Mouse (Mus musculus) forebrain, embryonic 16.5 days (tissue): ENCODE measurements at regions not wholly inside any gene's neighbourhood (a gene's known extent, or its start where the extent isn't known, plus 50 kb on each side); places are given as distances from the start of the nearest gene placed in this dataset.

Experiments
- ATAC-seq: fragments of 200-750 bp; cut with Nextera tagmentation; 2 replicates; pipeline ENCODE4 v1.8.0; 2017; ENCODE audit warnings: mild to moderate bottlenecking, moderate library complexity
- H3K27ac ChIP-seq: fragments of 300-500 bp; sonication (generic); 2 replicates; pipeline ENCODE4 v1.5.1; 2014; ENCODE audit warnings: low read length, control low read depth
- H3K27me3 ChIP-seq: fragments of 300-500 bp; sonication (generic); replicated peaks from 2 replicates; pipeline ENCODE4 v1.6.1; 2014; ENCODE audit warnings: low read length; ENCODE audit not compliant: control insufficient read depth, insufficient read depth
- H3K36me3 ChIP-seq: fragments of 300-500 bp; sonication (generic); 2 replicates; pipeline ENCODE4 v1.6.1; 2014; ENCODE audit not compliant: control insufficient read depth, insufficient read depth
- H3K4me1 ChIP-seq: fragments of 300-500 bp; sonication (generic); replicated peaks from 2 replicates; pipeline ENCODE4 v1.6.1; 2014; ENCODE audit warnings: low read length; ENCODE audit not compliant: control insufficient read depth, insufficient read depth
- H3K4me2 ChIP-seq: fragments of 300-500 bp; sonication (generic); 2 replicates; pipeline ENCODE4 v1.6.1; 2014; ENCODE audit warnings: mild to moderate bottlenecking, low read length, control low read depth
- H3K4me3 ChIP-seq: fragments of 300-500 bp; sonication (generic); replicated peaks from 2 replicates; pipeline ENCODE4 v1.5.1; 2014; ENCODE audit warnings: mild to moderate bottlenecking, low read length, control low read depth
- H3K9ac ChIP-seq: fragments of 300-500 bp; sonication (generic); replicated peaks from 2 replicates; pipeline ENCODE4 v1.6.1; 2014; ENCODE audit warnings: low read depth, low read length, control low read depth
- H3K9me3 ChIP-seq: fragments of 300-500 bp; sonication (generic); 2 replicates; pipeline ENCODE4 v1.6.1; 2016; ENCODE audit warnings: low read length; ENCODE audit not compliant: control insufficient read depth
- WGBS: fragments of 180-500 bp; shearing (Covaris S2); extraction: QIAGEN DNeasy Blood & Tissue Kit; methylation state at CpG from one replicate; pipeline ENCODE4 v1.1.7; 2014; 5-methylcytosine and 5-hydroxymethylcytosine counted together

- no peak for ATAC-seq
- 84% methylated on average over 5 of the region's 5 CpGs for WGBS
- no peak overlapping the region for H3K4me3 ChIP-seq
Observed at GRCm38 (mm10) chrX:50731918-50732680, 108.7 kb upstream of the Stk26 start.

GRCm38 (mm10) chrX:50753459-50753858 is 87.4 kb upstream of the Stk26 start:
- H3K4me1 ChIP-seq = no peaks in the 10 kb centered on the region
- H3K9me3 ChIP-seq = no peaks in the 10 kb centered on the region
- WGBS = 38% methylated on average over 1 of the region's 1 CpGs
- no peak overlapping the region for H3K4me3 ChIP-seq
- H3K9ac ChIP-seq = no peak overlapping the region
- H3K27me3 ChIP-seq = no peaks in the 10 kb centered on the region
- H3K27ac ChIP-seq = no peak overlapping the region
- H3K4me2 ChIP-seq = no peak overlapping the region
- H3K36me3 ChIP-seq = no peaks in the 10 kb centered on the region
- peak; percentile 83 for ATAC-seq

More at GRCm38 (mm10) chrX:50731918-50732680, 108.7 kb upstream of the Stk26 start:
- no peaks in the 10 kb centered on the region for H3K9me3 ChIP-seq
- H3K27me3 ChIP-seq = no peaks in the 10 kb centered on the region
- no peaks in the 10 kb centered on the region for H3K4me1 ChIP-seq
- H3K4me2 ChIP-seq = no peak overlapping the region
- H3K9ac ChIP-seq = no peak overlapping the region
- no peaks in the 10 kb centered on the region for H3K36me3 ChIP-seq
- H3K27ac ChIP-seq = no peak overlapping the region
